Mouse (Mus musculus) myocyte (in vitro differentiated cells): ENCODE measurements around the gene Med13.

Experiments
- MYOD1 ChIP-seq, 3 experiments: IDR thresholded peaks; one replicate each; pipeline ENCODE4 v1.6.1; 2011; ENCODE audit warnings: control low read depth in 2 of 3, low read depth in 2 of 3, mild to moderate bottlenecking in 2 of 3, moderate library complexity in 1 of 3; ENCODE audit not compliant: insufficient read length in 2 of 3, control insufficient read depth in 1 of 3
- POLR2A ChIP-seq: IDR thresholded peaks from one replicate; pipeline ENCODE4 v1.6.1; 2011; ENCODE audit warnings: low read depth, mild to moderate bottlenecking, control low read depth, moderate library complexity; ENCODE audit not compliant: insufficient read length

GRCm38 (mm10) chr11:86390308-86390707, 32.9 kb upstream of the Med13 start:
- no peak for TF ChIP-seq MYOD1 (IDR thresholded peaks at IDR 0.05; ENCODE audit: control insufficient read depth in 1 of 3, insufficient read length in 2 of 3, low read depth in 2 of 3)
- no peak for TF ChIP-seq POLR2A
